Mouse (Mus musculus) left cerebral cortex, adult 9 months (tissue): ENCODE measurements around the gene Pex11g.

Experiments
- DNase-seq, 2 experiments: peaks; one replicate each; pipeline ENCODE4 v3.0.0; 2022; ENCODE audit warnings: low spot score in 2 of 2

Pex11g gene

DNA sequence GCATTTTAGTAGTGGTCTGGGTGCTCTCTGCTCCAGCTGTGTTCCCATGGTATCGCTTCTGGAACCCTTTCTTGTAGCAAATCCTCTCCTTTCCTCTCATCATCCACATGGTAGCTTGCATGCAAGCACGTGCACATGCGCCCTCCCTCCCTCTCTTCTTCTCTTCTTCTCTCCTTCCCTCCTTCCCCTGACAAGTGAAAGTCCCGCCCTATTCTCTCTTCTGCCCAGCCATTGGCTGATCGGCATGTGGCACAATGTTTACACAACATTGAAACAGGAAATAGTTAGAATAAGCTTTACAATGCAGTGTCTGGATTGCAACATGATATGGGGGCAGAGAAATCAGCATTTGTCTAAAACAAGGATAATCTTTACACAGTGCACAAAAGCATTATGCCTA is 14.1 kb upstream of the Pex11g start:
- DNase-seq, result no peak

DNA sequence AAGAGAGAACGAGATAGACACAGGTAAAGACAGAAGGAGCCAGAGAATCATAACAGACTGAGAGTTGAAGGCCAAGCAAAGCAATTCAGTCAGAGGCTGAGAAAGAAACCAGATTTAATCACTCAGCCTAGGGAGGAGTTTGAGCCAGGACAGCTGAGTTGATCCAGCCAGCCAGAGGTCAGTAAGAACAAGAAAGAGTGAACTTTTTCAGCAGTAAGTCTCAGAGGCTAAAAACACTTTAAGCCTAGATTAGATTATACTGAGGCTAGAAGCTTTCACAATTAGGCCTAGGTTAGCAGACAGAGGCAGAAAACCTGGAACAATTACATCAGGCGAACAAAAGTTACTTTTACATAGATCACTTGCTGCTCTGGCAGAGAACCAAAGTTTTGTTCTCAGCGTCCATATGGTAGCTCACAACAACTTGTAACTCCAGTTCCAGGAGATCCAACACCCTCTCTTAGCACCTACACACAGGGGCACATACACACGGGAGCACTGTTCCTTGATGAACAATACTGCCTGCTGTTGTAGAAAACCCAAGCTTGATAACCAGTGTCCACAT is 12.8 kb upstream of the Pex11g start:
- no peak for DNase-seq

DNA sequence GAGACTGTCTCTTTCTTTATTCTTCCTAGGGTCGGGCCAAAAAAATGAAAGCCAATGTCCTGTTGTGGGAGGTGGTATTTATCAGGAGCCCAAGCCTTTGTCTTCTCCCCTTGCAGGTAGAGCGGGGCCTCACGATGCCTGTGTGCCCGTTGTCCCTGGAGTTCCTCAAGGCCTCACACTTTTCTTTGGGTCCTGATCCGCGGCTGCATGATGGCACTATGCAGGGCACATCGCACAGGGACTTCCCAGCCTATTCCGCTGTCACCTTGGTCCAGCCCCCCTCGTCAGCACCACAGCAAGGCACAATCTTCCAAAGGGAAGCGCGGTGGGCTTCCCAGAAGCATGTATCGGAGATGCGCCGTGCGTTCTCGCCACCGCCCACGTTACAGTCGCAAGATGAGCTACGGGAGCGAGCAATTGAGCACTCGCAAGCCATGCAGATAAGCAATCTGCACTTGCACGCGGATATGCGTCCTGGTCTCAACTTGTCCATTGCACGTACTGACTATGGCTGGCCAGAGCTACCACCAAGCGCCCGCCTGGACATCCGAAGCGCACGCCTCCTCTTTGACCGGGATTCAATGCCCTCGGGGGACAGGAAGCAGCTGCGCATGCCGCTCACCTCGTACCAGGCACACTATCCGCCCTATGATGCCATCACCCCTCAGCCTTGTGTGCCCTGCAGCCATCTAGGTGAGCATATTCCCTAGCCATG is 8.4 kb upstream of the Pex11g start:
- no peak for DNase-seq

DNA sequence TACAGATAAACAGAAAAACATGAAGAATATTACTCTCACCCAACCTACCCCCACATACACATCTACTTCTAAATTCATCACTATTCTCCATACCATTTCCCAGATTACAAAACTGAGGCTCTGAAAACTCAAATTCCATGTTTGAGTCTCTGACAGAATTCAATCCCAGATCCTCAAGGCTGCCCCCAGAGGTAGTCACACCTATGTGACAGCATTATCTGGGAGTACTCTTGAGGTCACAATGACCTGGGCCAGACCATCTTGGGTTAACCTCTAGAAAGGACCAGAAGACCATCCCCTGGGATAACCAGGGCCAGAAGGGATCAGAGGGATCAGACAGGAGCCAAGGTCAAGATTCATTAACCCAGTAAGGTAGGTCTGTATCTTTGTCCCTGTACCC is 3.1 kb upstream of the Pex11g start, which contains the start of gene Tex45:
Tex45 (plus strand) TSS at position 301 of the 400 bp plus-strand sequence.
- no peak for DNase-seq

DNA sequence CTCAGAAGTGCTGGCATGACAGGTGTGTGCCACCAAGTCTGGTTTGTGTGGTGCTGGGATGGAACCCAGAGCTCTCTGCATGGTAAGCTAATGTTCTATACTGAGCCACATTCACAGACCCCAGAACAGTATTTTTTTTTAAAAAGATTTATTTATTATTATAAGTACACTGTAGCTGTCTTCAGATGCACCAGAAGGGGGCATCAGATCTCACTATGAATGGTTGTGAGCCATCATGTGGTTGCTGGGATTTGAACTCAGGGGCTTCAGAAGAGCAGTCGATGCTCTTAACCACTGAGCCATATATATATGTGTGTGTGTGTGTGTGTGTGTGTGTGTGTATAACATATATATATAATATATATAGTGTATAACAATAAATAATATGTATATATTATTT is 1.4 kb upstream of the Pex11g start:
- no peak for DNase-seq

DNA sequence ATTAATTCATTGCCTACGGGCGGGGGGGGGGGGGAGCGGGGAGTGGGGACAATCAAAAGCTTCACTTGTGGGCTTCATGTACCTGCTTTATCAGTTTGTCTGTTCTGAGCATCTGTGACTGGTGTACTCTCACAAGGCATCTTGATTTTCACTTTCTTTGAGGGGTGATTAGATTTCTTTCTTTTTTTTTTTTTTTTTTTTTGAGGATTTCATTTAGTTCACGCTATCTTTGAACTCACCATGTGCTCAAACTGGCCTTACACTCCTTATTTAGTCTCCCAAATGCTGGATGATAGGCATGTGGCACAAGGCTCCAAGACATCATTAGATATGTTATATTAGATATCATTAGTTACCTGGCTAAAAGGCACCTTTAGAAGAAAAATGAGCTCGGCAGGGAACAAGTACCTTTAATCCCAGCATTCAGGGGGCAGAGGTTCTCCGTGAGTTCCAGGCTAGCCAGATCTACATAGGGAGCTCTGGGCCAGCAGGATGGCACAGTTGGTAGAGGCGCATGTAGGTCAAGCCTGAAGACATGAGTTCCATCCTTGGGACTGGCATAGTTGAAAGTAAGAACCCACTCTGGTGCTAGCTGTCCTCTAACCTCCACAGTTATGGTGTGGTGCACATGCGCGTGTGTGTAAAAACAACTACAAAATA is 536 bp upstream of the Pex11g start:
- no peak for DNase-seq

DNA sequence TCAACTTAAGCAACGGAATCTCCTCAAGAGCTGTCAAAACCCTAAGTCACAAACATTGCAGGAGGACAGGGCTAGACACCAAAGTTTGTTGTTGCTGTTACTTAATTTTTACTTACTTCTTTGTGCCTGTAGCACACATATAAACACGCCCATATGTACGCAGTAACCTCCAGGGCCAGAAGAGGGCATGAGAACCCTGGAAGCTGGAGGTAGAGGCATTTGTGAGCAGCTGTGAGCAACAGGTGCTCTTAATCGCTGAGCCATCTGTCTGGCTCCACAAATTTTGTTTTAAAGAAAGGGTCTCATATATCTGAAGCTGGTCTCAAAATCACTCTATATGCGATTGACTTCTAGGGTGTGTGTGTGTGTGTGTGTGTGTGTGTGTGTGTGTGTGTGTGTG is 3.2 kb downstream of the Pex11g start:
- no peak for DNase-seq

DNA sequence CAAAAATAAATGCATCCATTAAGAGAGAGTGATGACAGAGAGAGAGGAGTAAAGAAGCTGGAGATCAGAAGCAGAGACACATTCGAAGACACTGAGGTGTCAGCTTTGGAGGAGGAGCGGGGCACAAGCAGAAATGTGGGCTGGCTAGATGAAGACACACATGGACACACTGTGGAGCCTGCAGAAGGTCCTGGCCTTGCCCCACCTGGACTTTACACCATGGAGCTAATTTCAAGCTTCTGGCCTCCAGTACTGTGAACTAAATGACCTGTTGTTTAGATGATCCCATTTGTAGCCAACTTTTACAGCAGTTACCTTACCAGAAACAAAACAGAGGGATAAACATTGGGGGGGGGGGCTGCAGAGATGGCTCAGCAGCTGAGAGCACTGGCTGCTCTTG is 4.2 kb downstream of the Pex11g start:
- DNase-seq, result no peak

DNA sequence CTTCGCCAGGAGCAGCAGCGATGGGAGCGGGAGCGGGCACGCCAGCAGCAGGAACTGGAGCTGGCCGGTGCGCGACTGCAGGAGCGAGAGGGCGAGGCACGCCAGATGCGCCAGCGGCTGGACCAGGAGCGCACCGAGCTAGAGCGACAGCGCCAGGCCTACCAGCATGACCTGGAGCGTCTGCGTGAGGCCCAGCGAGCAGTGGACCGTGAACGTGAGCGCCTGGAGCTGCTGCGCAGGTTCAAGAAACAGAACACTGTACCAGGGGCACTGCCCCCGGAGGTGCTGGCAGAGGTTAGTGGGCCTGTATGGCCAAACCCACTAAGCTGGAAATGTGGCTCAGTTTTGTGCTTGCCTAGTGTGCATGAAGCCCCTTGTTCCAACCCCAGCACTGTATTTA is 15.5 kb downstream of the Pex11g start:
- no peak for DNase-seq

DNA sequence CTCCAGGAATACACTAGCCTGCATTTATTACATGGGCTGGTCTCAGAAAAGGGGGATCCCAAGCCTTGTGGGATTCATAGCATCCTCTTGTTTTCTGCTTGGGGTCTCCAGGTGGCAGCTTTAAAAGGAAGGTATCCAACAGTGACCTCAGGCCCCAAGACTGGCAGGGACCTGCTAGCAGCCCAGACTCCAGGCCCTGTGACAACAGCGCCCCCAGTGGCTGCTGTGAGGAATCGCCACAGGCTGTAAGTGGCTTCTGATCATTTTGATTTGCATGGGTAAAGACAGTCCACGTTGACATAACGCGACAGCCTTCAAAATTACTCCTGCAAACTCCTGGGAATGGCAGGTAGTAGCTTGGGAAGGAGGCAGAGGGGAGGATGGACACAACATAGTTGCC is 16.8 kb downstream of the Pex11g start:
- no peak for DNase-seq

DNA sequence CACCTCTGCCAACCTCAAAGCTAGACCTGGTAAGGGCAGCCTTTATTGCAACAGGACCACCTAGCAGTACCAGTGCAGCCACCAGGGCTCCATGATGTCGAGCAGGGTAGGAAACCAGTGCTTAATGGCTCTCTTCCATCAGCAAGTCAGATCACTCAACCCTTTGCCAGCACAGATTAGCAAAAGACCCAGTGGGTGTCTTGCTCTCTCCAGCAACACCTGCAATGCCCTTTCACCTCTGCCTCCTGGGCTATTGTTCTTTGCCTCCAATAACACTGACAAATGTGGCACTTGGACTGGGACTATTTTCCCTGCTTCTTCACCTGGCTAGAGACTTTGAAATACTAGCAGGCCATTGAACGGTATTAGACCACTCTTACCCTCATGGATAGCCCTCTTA is 18.3 kb downstream of the Pex11g start:
- DNase-seq, result no peak

DNA sequence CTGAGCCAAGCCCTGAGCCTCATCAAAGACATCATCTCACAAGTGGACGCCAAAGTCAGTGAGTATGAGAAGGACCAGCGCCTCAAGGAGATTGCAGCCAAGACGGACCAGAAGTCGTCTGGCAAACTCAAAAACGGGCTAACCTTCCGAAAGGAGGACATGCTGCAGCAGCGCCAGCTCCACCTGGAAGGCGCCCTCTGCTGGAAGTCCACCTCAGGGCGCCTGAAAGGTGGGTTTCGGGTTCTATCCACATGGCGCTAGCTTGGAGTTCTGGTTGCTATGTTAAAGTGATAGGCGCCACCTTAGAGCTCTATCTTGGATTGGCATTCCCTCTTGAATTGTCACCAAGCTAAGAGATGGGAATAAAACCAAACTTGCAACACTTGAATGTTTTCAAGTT is 28.0 kb downstream of the Pex11g start:
- no peak for DNase-seq

DNA sequence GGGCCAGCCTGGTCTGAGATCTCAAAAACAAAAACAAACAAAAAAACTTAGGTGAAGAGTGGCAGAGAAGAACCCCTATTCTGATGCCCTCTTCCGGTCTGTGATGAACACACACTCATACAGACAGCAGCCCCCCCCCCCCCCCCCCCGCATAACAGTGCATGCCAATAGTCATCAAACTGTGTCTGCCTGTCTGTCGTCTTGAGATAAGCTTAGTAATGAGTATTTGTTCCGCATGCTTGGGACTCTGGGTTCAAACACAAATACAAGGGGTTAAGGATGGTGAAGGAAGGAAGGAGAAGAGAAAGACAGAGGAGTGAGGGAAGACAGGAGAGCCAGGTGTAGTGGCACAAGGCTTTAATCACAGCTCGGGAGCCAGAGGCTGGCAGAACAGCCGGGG is 31.0 kb downstream of the Pex11g start:
- no peak for DNase-seq

DNA sequence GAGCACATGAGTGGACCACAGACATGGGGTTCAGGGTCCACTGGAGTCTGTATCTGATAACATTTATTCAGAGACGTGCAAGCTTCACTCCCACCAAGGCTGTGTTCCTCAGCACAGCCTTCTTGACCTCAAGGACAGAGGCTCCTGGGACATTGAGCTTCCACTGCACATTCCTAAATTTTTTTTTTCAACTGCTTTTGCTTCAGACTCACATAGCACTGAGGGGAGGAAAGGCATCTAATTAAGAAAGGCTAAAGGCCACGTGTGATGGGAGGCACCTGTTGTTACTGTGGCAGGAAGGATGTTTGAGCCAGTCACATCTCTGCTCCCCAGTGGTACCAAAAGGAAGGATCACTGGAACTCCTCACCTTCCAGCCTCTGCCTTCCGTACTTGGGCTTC is 36.4 kb downstream of the Pex11g start:
- DNase-seq, result no peak

DNA sequence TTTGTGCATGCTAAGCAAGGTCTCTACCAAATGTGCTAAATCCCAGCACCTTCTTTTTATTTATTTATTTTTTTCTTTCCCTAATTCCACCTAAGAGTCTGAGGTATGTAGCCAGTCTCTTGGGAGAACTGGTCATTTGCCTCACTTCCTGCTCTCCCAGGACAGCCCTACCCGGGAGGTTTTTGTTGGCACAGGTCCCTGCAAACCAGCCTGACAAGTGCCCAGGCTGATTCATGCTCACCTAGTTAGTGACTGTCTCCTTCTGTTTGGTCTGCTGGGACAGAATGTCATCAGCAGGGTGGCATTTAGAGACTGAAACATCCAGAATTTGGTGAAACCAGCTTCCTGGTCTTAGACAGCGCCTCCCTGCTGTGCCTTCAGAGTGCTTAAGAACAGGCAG is 37.5 kb downstream of the Pex11g start:
- no peak for DNase-seq

DNA sequence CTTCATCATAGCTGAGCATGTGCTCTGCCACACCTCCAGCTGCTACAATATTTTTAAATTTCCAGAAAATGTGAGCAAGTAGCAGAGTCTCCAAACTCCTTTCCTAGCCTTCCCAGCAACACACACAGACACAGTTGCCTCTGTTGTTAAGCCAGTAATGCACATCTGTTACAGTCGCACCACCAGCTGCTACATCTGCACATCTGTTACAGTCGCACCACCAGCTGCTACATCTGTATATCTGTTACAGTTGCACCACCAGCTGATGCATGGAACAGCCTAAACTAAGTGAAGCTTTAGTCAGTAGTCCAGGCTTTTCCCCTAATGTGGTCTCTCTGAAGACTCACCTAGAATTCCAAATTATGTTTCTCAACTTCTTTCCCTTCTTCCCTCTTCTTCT is 39.1 kb downstream of the Pex11g start:
- DNase-seq, result no peak

DNA sequence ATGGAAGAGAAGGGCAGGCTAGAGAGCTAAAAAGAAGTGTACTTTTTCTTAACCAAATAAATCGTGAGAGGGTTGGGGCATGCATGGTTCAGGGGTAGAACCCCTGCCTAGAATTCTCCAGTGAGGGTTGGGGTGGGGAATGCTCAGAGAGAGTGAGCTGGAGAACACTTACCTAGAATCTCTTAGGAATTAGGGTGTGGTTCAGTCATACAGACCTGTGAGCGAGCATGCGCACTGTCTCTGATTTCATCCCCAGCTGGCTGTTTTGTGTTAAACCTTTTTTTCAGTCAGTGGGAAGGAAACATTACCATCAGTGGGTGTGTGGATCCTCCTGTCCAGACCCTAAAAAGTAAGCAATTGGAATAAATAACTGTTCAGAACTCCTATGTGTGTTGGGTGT is 41.3 kb downstream of the Pex11g start:
- no peak for DNase-seq

DNA sequence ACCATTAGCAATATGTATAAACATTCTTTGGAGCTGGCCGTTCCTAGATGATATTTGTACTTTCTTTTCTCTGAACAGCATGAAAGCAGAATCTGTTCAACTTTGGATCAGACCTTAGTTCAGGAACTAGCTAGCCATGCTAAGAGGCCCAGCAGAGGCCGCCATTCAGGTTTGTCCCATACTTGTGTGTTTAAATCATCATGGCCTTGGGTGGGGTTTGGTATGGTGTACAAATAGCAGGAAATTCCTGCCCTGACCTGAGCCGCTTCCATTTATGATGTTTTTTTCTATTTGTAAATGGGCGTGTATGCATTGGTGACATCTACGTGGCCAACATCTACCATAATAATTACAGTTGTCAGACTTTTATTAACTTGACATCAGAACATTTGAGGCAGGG is 42.3 kb downstream of the Pex11g start:
- DNase-seq, result no peak

DNA sequence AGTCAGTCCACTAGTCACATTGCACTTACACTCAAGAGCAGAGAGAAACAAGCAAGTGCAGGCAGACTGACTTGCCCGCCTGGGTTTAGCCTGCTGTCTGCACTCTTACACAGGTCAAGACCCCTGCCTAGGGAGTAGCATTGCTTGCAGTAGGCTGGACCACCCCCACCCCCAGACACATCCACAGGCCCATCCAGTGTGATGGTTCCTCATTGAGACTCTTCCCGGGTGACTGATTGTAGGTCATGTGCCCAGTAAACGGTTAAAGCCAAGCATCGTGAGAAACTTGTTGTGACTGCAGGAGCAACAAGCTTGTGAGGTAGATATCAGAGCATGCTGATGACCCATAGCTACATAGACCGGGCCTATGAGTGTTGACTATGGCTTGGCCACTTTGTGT is 46.0 kb downstream of the Pex11g start:
- no peak for DNase-seq

DNA sequence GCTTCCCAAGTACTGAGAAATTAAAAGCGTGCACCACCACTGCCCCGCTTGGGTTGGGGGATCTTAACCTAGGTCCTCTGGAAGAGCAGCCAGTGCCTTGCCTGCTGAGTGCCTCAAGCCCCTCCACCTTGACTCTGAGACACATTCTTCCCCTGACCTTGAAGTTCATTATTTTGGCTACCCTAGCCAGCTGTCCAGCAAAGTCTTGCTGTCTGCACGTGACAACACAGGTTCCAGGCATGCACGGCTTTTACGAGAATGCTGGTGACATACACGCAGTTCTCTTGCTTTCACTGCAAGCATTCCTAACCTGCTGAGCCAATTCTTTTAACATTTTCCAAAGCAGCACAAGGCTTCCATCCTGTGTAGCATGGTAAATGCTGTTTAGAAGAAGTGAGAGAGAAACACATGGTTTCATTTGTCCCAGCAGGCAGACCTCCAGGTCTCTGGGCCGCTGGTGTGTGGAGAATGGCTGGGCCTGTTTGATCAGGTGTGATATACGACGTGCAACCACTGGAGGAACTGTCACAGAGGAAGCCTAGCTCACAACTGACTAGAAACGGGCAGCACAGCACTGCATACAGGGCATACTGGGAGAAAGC is 47.3 kb downstream of the Pex11g start:
- no peak for DNase-seq

DNA sequence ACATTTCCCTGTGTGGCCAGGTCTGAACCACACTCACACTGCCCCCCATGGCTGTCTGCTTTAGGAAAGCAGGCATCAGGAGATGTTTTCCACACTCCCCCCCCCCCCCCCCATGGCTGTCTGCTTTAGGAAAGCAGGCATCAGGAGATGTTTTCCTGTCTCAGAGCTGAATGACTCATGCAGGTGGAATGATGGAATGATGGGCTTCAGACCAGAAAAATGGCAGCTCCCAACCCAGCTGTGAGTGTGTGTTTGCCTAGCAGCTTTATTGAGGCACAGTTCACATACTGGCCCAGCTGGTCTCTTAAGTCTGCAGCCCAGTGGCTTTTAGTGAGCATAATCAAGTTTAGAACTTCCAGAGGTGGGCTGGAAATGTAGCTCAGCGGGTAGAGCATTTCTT is 49.4 kb downstream of the Pex11g start:
- DNase-seq, result no peak

DNA sequence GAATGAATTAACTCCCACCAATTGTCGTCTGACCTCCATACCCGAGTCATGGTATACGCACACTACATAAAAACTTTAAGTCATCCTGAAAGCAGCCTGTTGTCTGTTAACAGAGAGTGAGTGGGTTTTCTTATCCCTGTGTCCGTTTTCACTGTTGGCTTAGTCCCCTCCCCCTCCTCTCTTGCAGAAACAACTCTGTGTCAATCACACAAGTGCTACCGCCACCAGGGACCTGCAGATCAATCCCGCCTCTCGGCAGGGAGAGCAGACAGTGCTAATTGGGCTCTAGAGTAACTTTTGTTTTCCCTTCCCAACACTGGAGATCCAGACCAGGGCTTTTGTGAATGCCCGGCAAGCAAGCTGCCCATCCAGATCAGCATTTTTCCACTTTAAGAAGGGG is 50.0 kb downstream of the Pex11g start:
- no peak for DNase-seq

DNA sequence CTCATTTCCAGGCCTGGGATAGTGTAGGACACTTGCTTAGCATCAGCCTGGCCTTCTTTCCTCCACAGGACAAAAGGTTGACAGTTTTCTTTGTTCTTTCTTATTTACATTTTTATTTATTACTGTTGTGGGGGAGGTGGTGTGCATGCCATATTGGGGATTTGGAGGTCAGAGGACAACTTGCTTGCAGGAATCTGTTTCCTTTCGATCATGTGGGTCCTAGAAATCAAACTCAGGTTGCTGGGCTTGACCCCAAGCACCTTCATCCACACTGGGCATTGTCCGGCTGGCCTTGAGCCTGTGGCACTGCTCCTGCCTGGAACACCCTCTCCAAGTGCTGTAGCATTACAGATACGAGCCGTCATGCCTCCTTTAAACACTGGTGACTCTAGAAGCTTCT is 50.6 kb downstream of the Pex11g start:
- no peak for DNase-seq
